Mouse (Mus musculus) megakaryocyte, embryonic 14.5 days (primary cell): ENCODE measurements around the gene Kctd2.

Source experiments
- FLI1 ChIP-seq: IDR thresholded peaks from 2 replicates; pipeline ENCODE4 v1.6.1; 2012; ENCODE audit warnings: low read length, inconsistent platforms, mixed read lengths
- GATA1 ChIP-seq: IDR thresholded peaks from 3 replicates; pipeline ENCODE4 v1.6.1; 2012; ENCODE audit warnings: mixed read lengths, low read length, inconsistent platforms, borderline replicate concordance

- TF ChIP-seq GATA1 (no peak), FLI1 (no peak)
These were observed 9.4 kb downstream of the Kctd2 start for GRCm38 (mm10) chr11:115429307-115429706.
